ENCODE assay signal across 8 mouse cellular contexts in genomic region chr16:4641119-4641838, GRCm38 (mm10). TPM values are rescaled to one million over a fixed set of nuclear protein-coding genes. Genes with fewer than 3 reads are reported as not detected.
DNase-seq lines count a peak whose midpoint lies in the region; ATAC-seq and TF ChIP-seq lines count a peak whose summit lies in the region.

No protein-coding gene starts in this region.

- 0 out of 2 replicates have a peak overlapping the region, but pooled peaks have one; percentile 28 for H3K27ac ChIP-seq in embryonic facial prominence, embryonic 11.5 days (replicated peaks; ENCODE audit: low read depth, low read length)
- peak overlapping the region; percentile 92 for H3K27ac ChIP-seq in heart, embryonic 13.5 days (replicated peaks)
- H3K27ac ChIP-seq in thymus, adult 2 months (ENCODE audit: control insufficient read depth, insufficient read depth, low read length): no peak overlapping the region

- H3K4me2 ChIP-seq in embryonic facial prominence, embryonic 11.5 days (ENCODE audit: low read depth, low read length): peak overlapping the region; percentile 72
- peak overlapping the region; percentile 82 for H3K4me2 ChIP-seq in heart, embryonic 13.5 days

- ATAC-seq in embryonic facial prominence, embryonic 11.5 days (replicated peaks; ENCODE audit: insufficient number of reproducible peaks, low FRiP score, low TSS enrichment, low read depth): no peak
- no peak for ATAC-seq in heart, embryonic 13.5 days (ENCODE audit: extremely low read depth, insufficient number of reproducible peaks, low FRiP score, low TSS enrichment)

- no peak for DNase-seq in embryonic facial prominence, embryonic 11.5 days (ENCODE audit: low spot score)
- DNase-seq in kidney, postnatal 10 days: peak; percentile 68
- peak; percentile 71 to 81 for DNase-seq in lung, postnatal 4 days
- DNase-seq in ovary, postnatal 14 days (ENCODE audit: low spot score): no peak
- DNase-seq in cerebellum, postnatal 36 days: no peak
- no peak for DNase-seq in thymus, adult 2 months
- DNase-seq in left cerebral cortex, adult 9 months (ENCODE audit: low spot score in 2 of 2): no peak

- TF ChIP-seq POLR2A in thymus, adult 2 months (IDR thresholded peaks at IDR 0.05; ENCODE audit: control insufficient read depth, extremely low read depth, insufficient read depth, low read length, poor library complexity): no peak

- peak overlapping the region; percentile 19 for H3K9ac ChIP-seq in embryonic facial prominence, embryonic 11.5 days (replicated peaks; ENCODE audit: low read length)
- peak overlapping the region; percentile 90 for H3K9ac ChIP-seq in heart, embryonic 13.5 days

- no peaks in the 10 kb centered on the region for H3K36me3 ChIP-seq in embryonic facial prominence, embryonic 11.5 days (replicated peaks; ENCODE audit: control insufficient read depth, insufficient read depth, low read depth, low read length)
- peaks cover 12% of the 10 kb centered on the region for H3K36me3 ChIP-seq in heart, embryonic 13.5 days
- H3K36me3 ChIP-seq in thymus, adult 2 months (ENCODE audit: control insufficient read depth, insufficient read depth, low read length): no peaks in the 10 kb centered on the region

- no peaks in the 10 kb centered on the region for H3K9me3 ChIP-seq in embryonic facial prominence, embryonic 11.5 days (replicated peaks; ENCODE audit: control insufficient read depth, low read length)
- no peaks in the 10 kb centered on the region for H3K9me3 ChIP-seq in heart, embryonic 13.5 days

- H3K4me1 ChIP-seq in embryonic facial prominence, embryonic 11.5 days (ENCODE audit: control insufficient read depth, insufficient read depth, low read length): peaks cover 7% of the 10 kb centered on the region
- peaks cover 75% of the 10 kb centered on the region for H3K4me1 ChIP-seq in heart, embryonic 13.5 days
- no peaks in the 10 kb centered on the region for H3K4me1 ChIP-seq in thymus, adult 2 months (replicated peaks; ENCODE audit: control insufficient read depth, insufficient read depth, low read length)

- H3K4me3 ChIP-seq in embryonic facial prominence, embryonic 11.5 days (ENCODE audit: low read depth, low read length): peak overlapping the region; percentile 73
- peak overlapping the region; percentile 70 for H3K4me3 ChIP-seq in heart, embryonic 13.5 days
- H3K4me3 ChIP-seq in thymus, adult 2 months (ENCODE audit: control insufficient read depth, insufficient read depth, low read length): no peak overlapping the region

- TF ChIP-seq CTCF in thymus, adult 2 months (IDR thresholded peaks at IDR 0.05; ENCODE audit: borderline replicate concordance, control insufficient read depth, extremely low read depth, insufficient read depth, low read length, poor library complexity): no peak

- H3K27me3 ChIP-seq in embryonic facial prominence, embryonic 11.5 days (ENCODE audit: control insufficient read depth, insufficient read depth, low read length): no peaks in the 10 kb centered on the region
- H3K27me3 ChIP-seq in heart, embryonic 13.5 days (replicated peaks): no peaks in the 10 kb centered on the region
- no peaks in the 10 kb centered on the region for H3K27me3 ChIP-seq in thymus, adult 2 months (ENCODE audit: control insufficient read depth, insufficient read depth, low read length)

- 37% methylated on average over 3 of the region's 3 CpGs for WGBS in embryonic facial prominence, embryonic 11.5 days
- 19% methylated on average over 3 of the region's 3 CpGs for WGBS in heart, embryonic 13.5 days
- WGBS in thymus, adult 2 months: 92% methylated on average over 3 of the region's 3 CpGs

RNA-seq across cellular contexts. Expression of gene Dnaja3, which starts 1.5 kb away (rescaled TPM):
- 56.9 and 58.3 TPM in 2 replicates for polyA plus RNA-seq in embryonic facial prominence, embryonic 11.5 days (2014; fragmentation: Nextera tagmentation; extraction: Ambion mirVana)
- 65.6 and 72.5 TPM in 2 replicates for polyA plus RNA-seq in heart, embryonic 13.5 days (2015; fragmentation: Nextera tagmentation; extraction: Ambion mirVana)
- 18.3 and 19.7 TPM in 2 replicates for polyA plus RNA-seq in thymus, adult 2 months (2012; rRNA removed)

RNA-seq across cellular contexts. Expression of gene Vasn, which starts 1.5 kb away (rescaled TPM):
- polyA plus RNA-seq in embryonic facial prominence, embryonic 11.5 days (2014; fragmentation: Nextera tagmentation; extraction: Ambion mirVana): 10.9 and 14.1 TPM in 2 replicates
- 15.2 and 15.8 TPM in 2 replicates for polyA plus RNA-seq in heart, embryonic 13.5 days (2015; fragmentation: Nextera tagmentation; extraction: Ambion mirVana)
- polyA plus RNA-seq in thymus, adult 2 months (2012; rRNA removed): 5.3 and 8.1 TPM in 2 replicates

RNA-seq across cellular contexts. Expression of gene Pam16, which starts 16.5 kb away (rescaled TPM):
- polyA plus RNA-seq in embryonic facial prominence, embryonic 11.5 days (2014; fragmentation: Nextera tagmentation; extraction: Ambion mirVana): 103 and 105 TPM in 2 replicates
- polyA plus RNA-seq in heart, embryonic 13.5 days (2015; fragmentation: Nextera tagmentation; extraction: Ambion mirVana): 136 and 139 TPM in 2 replicates
- 35.7 and 40.4 TPM in 2 replicates for polyA plus RNA-seq in thymus, adult 2 months (2012; rRNA removed)

RNA-seq across cellular contexts. Expression of gene Coro7, which starts 38.3 kb away (rescaled TPM):
- 12.2 and 12.8 TPM in 2 replicates for polyA plus RNA-seq in embryonic facial prominence, embryonic 11.5 days (2014; fragmentation: Nextera tagmentation; extraction: Ambion mirVana)
- polyA plus RNA-seq in heart, embryonic 13.5 days (2015; fragmentation: Nextera tagmentation; extraction: Ambion mirVana): 15.2 and 16.9 TPM in 2 replicates
- 391 and 423 TPM in 2 replicates for polyA plus RNA-seq in thymus, adult 2 months (2012; rRNA removed)

RNA-seq across cellular contexts. Expression of gene Glis2, which starts 46.8 kb away (rescaled TPM):
- 19.9 and 21.2 TPM in 2 replicates for polyA plus RNA-seq in embryonic facial prominence, embryonic 11.5 days (2014; fragmentation: Nextera tagmentation; extraction: Ambion mirVana)
- polyA plus RNA-seq in heart, embryonic 13.5 days (2015; fragmentation: Nextera tagmentation; extraction: Ambion mirVana): 19.9 and 23.5 TPM in 2 replicates
- 11.8 and 14.3 TPM in 2 replicates for polyA plus RNA-seq in thymus, adult 2 months (2012; rRNA removed)

Comparison
In these comparisons a context has a peak if more than half of its experiments do, and no peak if none do; other contexts are left out.
1. DNase-seq: peak in kidney, postnatal 10 days (single experiment) and lung, postnatal 4 days (2 of 2); none in embryonic facial prominence, embryonic 11.5 days (single experiment), ovary, postnatal 14 days (single experiment), cerebellum, postnatal 36 days (0 of 2), thymus, adult 2 months (single experiment) and left cerebral cortex, adult 9 months (0 of 2).